Mouse (Mus musculus) lung, adult 2 months (tissue): ENCODE data around the gene Fut7.

Experiments used
- CTCF ChIP-seq: fragments of 200-500 bp; IDR thresholded peaks from 2 replicates; pipeline ENCODE4 v1.5.1; 2011; ENCODE audit warnings: mild to moderate bottlenecking, low read length, control low read depth; ENCODE audit not compliant: insufficient read depth
- POLR2A ChIP-seq: fragments of 200-500 bp; IDR thresholded peaks from 2 replicates; pipeline ENCODE4 v1.6.1; 2011; ENCODE audit warnings: low read depth, mild to moderate bottlenecking, control low read depth, low read length, borderline replicate concordance; ENCODE audit errors: extremely low read depth

GRCm38 (mm10) chr2:25432326-25433098 is 9.4 kb downstream of the Fut7 start:
- TF ChIP-seq POLR2A: no peak
- TF ChIP-seq CTCF: no peak
